Mouse (Mus musculus) lung, embryonic 15.5 days (tissue): ENCODE results near the gene Lhb. TPM values are rescaled to one million over a fixed set of nuclear protein-coding genes. Genes with fewer than 3 reads are reported as not detected.

Experiments used
- ATAC-seq: fragments of 200-750 bp; cut with Nextera tagmentation; 2 replicates; pipeline ENCODE4 v1.8.0; 2017; ENCODE audit warnings: moderate number of reproducible peaks, borderline replicate concordance; ENCODE audit not compliant: low FRiP score, low TSS enrichment; ENCODE audit errors: extremely low read depth
- H3K27ac ChIP-seq: fragments of 300-500 bp; sonication (generic); 2 replicates; pipeline ENCODE4 v1.5.1; 2015; ENCODE audit warnings: moderate library complexity, mild to moderate bottlenecking, inconsistent platforms
- H3K27me3 ChIP-seq: fragments of 300-500 bp; sonication (generic); 2 replicates; pipeline ENCODE4 v1.6.1; 2015; ENCODE audit warnings: inconsistent platforms
- H3K36me3 ChIP-seq: fragments of 300-500 bp; sonication (generic); 2 replicates; pipeline ENCODE4 v1.6.1; 2015; ENCODE audit warnings: inconsistent platforms
- H3K4me1 ChIP-seq: fragments of 300-500 bp; sonication (generic); 2 replicates; pipeline ENCODE4 v1.6.1; 2015; ENCODE audit warnings: inconsistent platforms
- H3K4me2 ChIP-seq: fragments of 300-500 bp; sonication (generic); 2 replicates; pipeline ENCODE4 v1.6.1; 2015; ENCODE audit warnings: inconsistent platforms, mild to moderate bottlenecking, moderate library complexity
- H3K4me3 ChIP-seq: fragments of 300-500 bp; sonication (generic); 2 replicates; pipeline ENCODE4 v1.5.1; 2015; ENCODE audit warnings: mild to moderate bottlenecking, inconsistent platforms
- H3K9ac ChIP-seq: fragments of 300-500 bp; sonication (generic); 2 replicates; pipeline ENCODE4 v1.6.1; 2015; ENCODE audit warnings: inconsistent platforms
- H3K9me3 ChIP-seq: fragments of 300-500 bp; sonication (generic); 2 replicates; pipeline ENCODE4 v1.6.1; 2016; ENCODE audit warnings: inconsistent platforms
- WGBS: fragments of 180-500 bp; shearing (Covaris S2); methylation state at CpG from one replicate; pipeline ENCODE4 v1.1.7; 2015; 5-methylcytosine and 5-hydroxymethylcytosine counted together
- polyA plus RNA-seq: library from polyadenylated mRNA; unstranded; fragments of >200 nt; fragmentation: Nextera tagmentation; extraction: Ambion mirVana; gene quantifications from 2 replicates; pipeline ENCODE4 v1.2.1, GENCODE M21; 2015

Lhb gene
- polyA plus RNA-seq, 1 experiment from 2014 or later: 0.70 TPM

GRCm38 (mm10) chr7:45443526-45444420 is 23.2 kb downstream of the Lhb start:
- ATAC-seq: no peak
- Histone ChIP-seq H3K27ac (no peak overlapping the region), H3K4me2 (no peak overlapping the region), H3K9me3 (no peaks in the 10 kb centered on the region), H3K27me3 (no peaks in the 10 kb centered on the region), H3K9ac (no peak overlapping the region), H3K36me3 (peaks cover 64% of the 10 kb centered on the region), H3K4me1 (no peaks in the 10 kb centered on the region), H3K4me3 (no peak overlapping the region)
- 64% methylated on average over 22 of the region's 22 CpGs for WGBS

DNA sequence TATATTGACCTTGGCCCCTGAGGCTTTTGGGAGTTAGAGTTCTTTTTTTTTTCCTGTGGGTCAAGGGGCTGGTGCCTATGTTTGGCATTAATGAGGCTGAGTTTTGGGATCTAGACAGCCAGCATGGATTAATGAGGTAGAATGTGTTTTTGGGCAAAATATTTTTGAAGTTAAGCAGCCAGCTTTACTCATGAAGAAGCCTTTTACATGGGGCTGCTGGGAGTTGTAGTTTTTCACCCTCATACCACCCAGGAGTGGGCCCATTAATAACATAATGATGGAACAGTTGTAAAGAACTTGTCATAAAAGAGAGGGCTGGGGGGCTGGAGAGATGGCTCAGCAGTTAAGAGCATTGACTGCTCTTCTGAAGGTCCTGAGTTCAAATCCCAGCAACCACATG is 26.0 kb downstream of the Lhb start:
- no peak overlapping the region for H3K27ac ChIP-seq
- no peak for ATAC-seq
- no peaks in the 10 kb centered on the region for H3K4me1 ChIP-seq
- no peak overlapping the region for H3K9ac ChIP-seq
- H3K9me3 ChIP-seq: no peaks in the 10 kb centered on the region
- H3K4me2 ChIP-seq: no peak overlapping the region
- H3K4me3 ChIP-seq: no peak overlapping the region
- peaks cover 51% of the 10 kb centered on the region for H3K36me3 ChIP-seq
- H3K27me3 ChIP-seq: no peaks in the 10 kb centered on the region

DNA sequence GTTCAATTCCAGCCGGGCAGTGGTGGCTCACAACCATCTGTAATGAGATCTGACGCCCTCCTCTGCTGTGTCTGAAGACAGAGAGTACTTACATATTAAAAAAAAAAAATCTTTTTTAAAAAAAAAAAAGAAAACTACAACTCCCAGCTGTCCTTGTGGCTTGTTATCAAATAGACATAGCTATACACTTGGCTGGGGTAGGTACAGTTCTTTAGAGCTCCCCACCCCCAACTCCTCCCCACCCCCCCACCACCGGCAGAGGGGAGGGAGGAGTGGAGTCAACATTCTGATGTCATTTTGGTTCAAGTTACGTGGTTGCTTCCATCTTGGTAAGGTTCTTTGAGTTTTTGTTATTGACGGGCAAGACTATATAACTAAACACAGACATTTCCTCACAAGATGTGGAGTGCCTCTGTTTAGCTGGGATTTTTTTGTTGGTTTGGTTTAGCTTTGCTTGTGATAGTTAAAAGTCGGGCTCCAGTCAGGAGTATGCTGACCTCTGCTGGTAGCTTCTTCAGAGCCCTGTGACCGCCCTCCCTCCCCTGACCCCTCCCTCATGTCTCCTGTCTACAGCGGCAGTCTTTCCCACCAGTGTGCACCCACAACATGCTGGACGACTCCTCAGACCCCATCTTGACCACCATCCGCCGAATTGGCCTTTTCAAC is 26.8 kb downstream of the Lhb start:
- H3K27ac ChIP-seq: no peak overlapping the region
- no peak overlapping the region for H3K9ac ChIP-seq
- peak; percentile 34 for ATAC-seq
- H3K4me3 ChIP-seq: no peak overlapping the region
- H3K4me2 ChIP-seq: no peak overlapping the region
- H3K4me1 ChIP-seq: no peaks in the 10 kb centered on the region
- WGBS: 36% methylated on average over 11 of the region's 11 CpGs
- no peaks in the 10 kb centered on the region for H3K9me3 ChIP-seq
- H3K27me3 ChIP-seq: no peaks in the 10 kb centered on the region
- peaks cover 53% of the 10 kb centered on the region for H3K36me3 ChIP-seq

DNA sequence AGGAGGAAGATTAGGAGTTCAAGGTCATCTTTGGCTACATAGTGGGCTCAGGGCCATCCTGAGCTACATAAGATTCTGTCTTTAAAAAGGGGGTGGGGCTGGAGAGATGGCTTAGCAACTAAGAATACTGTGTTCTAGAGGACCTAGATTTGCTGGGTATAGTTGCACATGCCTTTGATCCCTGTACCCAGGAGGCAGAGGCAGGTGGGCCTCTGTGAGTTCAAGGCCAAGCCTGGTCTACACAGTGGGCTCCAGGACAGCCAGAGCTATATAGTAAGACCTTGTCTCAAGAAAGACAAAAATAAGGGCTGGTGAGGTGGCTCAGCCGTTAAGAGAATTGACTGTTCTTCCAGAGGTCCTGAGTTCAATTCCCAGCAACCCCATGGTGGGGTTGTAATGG is 29.4 kb downstream of the Lhb start:
- H3K9me3 ChIP-seq: no peaks in the 10 kb centered on the region
- WGBS: 81% methylated on average over 1 of the region's 1 CpGs
- H3K9ac ChIP-seq: no peak overlapping the region
- no peaks in the 10 kb centered on the region for H3K4me1 ChIP-seq
- H3K27ac ChIP-seq: no peak overlapping the region
- no peaks in the 10 kb centered on the region for H3K27me3 ChIP-seq
- H3K4me3 ChIP-seq: no peak overlapping the region
- no peak for ATAC-seq
- no peak overlapping the region for H3K4me2 ChIP-seq
- H3K36me3 ChIP-seq: peaks cover 56% of the 10 kb centered on the region

DNA sequence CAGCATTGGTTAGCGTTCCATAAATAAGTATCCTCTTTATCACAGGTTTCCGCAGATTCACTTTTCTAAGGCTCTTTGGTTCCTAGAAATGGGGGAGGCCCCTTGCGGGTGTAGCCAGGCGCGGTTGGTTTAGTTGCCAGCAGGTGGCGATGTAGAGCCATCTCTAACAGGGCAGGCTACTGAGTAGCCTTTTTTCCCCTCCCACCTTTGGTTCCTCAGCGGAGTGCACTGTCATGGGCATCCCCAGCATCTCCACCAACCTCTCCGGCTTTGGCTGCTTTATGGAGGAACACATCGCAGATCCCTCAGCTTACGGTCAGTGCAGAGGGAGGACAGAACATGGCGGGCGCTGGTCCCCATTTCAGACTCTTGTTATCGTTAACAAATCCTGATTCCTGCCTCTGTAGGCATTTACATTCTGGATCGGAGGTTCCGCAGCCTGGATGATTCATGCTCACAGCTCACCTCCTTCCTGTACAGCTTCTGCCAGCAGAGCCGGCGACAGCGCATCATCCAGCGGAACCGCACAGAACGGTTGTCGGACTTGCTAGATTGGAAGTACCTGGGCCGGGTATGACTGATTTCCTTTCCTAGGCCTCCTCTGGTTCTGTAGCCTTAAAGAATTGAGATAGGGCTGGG is 30.8 kb downstream of the Lhb start:
- Histone ChIP-seq H3K4me1 (no peaks in the 10 kb centered on the region), H3K4me2 (no peak overlapping the region), H3K9me3 (no peaks in the 10 kb centered on the region), H3K36me3 (peaks cover 57% of the 10 kb centered on the region), H3K9ac (no peak overlapping the region), H3K4me3 (no peak overlapping the region), H3K27me3 (no peaks in the 10 kb centered on the region), H3K27ac (no peak overlapping the region)
- ATAC-seq: peak; percentile 58; the same call in 1 of the 2 replicates
- WGBS: 54% methylated on average over 23 of the region's 23 CpGs

GRCm38 (mm10) chr7:45454971-45455370 is 34.4 kb downstream of the Lhb start:
- Histone ChIP-seq H3K4me1 (peaks cover 17% of the 10 kb centered on the region), H3K36me3 (peaks cover 56% of the 10 kb centered on the region)
- 87% methylated on average over 15 of the region's 15 CpGs for WGBS

DNA sequence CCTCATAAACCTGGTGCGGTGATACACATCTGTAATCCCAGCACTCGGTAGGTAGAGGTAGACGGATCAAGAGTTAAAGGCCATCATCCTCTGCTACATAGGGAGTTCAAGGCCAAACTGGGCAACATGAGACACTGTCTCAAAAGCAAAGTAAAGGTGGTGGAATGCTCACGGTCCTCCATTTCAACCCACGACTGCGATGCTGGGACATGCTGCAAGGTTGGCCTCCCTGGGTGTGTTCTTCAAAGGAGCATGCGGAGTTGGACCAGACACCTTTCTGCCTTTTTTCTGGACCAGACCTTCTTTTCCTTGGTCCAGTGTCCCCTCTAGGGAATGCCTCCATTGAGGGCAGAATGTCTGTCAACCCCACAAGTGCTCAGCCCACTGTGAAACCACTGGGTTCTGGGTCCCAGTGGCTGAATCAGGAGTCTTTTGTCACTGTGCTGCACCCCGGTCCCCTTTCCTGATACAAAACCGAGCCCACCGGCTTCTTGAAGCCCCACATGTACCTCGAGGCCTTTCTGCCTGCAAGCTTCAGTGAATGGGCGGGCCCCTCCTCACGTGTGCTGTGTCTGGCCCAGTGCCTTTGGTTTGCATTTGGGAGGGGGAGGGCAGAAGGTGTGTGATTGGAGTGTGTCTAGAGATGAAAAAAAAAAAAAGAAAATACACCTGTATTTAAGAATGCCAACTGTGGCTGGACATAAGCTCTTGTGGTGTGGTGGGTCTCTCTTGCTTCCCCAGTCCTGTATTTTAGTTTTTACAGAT is 35.5 kb downstream of the Lhb start:
- WGBS: 69% methylated on average over 13 of the region's 13 CpGs
- no peak overlapping the region for H3K4me2 ChIP-seq

More at GRCm38 (mm10) chr7:45454971-45455370, 34.4 kb downstream of the Lhb start:
- H3K9me3 ChIP-seq: no peaks in the 10 kb centered on the region
- no peak for ATAC-seq
- H3K27ac ChIP-seq: no peak overlapping the region
- no peaks in the 10 kb centered on the region for H3K27me3 ChIP-seq
- no peak overlapping the region for H3K4me3 ChIP-seq
- H3K9ac ChIP-seq: no peak overlapping the region
- no peak overlapping the region for H3K4me2 ChIP-seq

DNA sequence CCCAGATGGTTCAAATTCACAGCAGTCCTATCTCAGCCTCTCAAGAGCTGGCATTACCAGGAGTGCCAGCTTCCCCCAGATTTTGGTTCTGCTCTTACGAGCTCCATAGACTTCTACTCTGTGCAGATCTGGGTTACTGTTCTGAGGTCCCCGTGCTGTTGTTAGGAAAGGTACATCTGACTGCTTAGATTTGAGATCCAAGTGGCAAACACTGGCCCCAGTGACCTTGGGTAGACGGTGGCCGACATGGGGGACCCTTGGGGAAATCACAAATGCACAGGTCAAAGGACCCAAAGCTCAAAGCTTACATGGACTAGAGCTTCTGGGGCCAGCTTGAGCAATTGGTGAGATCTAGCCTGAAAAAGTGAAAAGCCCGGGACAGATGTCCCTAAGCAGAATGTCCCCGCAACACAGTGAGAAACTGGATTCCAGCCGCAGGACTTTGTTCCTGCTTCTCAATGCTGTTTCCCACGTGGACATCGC is 36.1 kb downstream of the Lhb start:
- whole genome bisulfite sequencing: 39% methylated on average over 9 of the region's 9 CpGs
- Histone ChIP-seq H3K4me2 (peak overlapping the region; percentile 72), H3K4me3 (no peak overlapping the region; the same call in 1 of the 2 replicates), H3K9ac (no peak overlapping the region), H3K4me1 (peaks cover 34% of the 10 kb centered on the region), H3K36me3 (peaks cover 55% of the 10 kb centered on the region), H3K9me3 (no peaks in the 10 kb centered on the region), H3K27ac (0 out of 2 replicates have a peak overlapping the region, but pooled peaks have one; percentile 47), H3K27me3 (no peaks in the 10 kb centered on the region)
- no peak for ATAC-seq

More for the DNA sequence above, 35.5 kb downstream of the Lhb start:
- H3K36me3 ChIP-seq: peaks cover 54% of the 10 kb centered on the region
- H3K4me1 ChIP-seq: peaks cover 29% of the 10 kb centered on the region
- no peaks in the 10 kb centered on the region for H3K9me3 ChIP-seq
- no peak overlapping the region for H3K4me3 ChIP-seq
- H3K27me3 ChIP-seq: no peaks in the 10 kb centered on the region
- ATAC-seq: no peak
- no peak overlapping the region for H3K27ac ChIP-seq
- no peak overlapping the region for H3K9ac ChIP-seq

DNA sequence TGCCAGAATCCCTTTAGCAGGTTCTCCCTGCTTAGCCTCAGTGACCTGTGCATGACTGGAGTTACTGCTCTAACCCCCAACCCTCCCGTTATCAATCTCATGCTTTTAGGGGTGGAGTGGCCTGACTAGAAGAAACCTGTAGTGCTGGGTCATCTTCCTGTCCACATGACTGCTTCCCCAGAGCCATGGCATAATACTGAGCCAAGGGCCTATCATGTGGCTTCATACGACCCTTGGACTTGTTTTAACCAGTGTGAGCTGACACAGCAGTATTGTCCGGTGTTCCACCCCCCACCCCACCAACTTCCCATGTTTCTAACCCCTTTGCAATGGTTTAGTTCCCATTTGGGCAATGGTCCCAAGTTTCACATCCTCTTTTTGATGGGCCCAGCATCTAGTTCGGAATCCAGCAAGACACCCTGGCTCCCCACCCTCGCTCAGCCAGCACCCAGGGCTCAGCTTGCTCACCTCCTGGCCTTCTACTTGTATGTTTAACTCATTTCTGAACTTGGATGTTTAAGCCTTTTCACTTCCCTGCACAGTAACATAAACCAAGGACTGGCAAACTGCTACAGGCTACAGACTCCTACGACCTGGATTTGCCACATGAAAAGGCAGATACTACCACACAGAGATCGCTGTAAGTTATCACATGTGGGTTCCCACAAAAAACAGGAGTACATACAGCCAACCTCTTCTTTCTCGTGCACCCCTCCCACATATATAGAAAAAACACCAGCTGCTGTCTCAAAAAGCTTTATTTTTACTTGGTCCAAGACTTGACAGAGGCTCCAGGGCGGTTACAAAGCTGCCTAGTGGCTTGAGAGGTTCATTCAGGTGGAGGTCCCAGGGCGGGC is 36.8 kb downstream of the Lhb start:
- H3K27me3 ChIP-seq: no peaks in the 10 kb centered on the region
- ATAC-seq: no peak
- H3K4me3 ChIP-seq: peak overlapping the region; percentile 76
- peaks cover 36% of the 10 kb centered on the region for H3K4me1 ChIP-seq
- peak overlapping the region; percentile 72 for H3K4me2 ChIP-seq
- WGBS: 47% methylated on average over 10 of the region's 10 CpGs
- peak overlapping the region; percentile 47; the same call in 1 of the 2 replicates for H3K27ac ChIP-seq
- peaks cover 55% of the 10 kb centered on the region for H3K36me3 ChIP-seq
- H3K9me3 ChIP-seq: no peaks in the 10 kb centered on the region
- peak overlapping the region; percentile 85 for H3K9ac ChIP-seq

- H3K4me2 ChIP-seq: peak overlapping the region; percentile 72
- peaks cover 58% of the 10 kb centered on the region for H3K36me3 ChIP-seq
- peak overlapping the region; percentile 76 for H3K4me3 ChIP-seq
- peak overlapping the region; percentile 85 for H3K9ac ChIP-seq
- peak; percentile 64 for ATAC-seq
- H3K4me1 ChIP-seq: peaks cover 36% of the 10 kb centered on the region
- H3K27ac ChIP-seq: peak overlapping the region; percentile 83
- under 1% methylated on average over 43 of the region's 43 CpGs for WGBS
- no peaks in the 10 kb centered on the region for H3K27me3 ChIP-seq
- no peaks in the 10 kb centered on the region for H3K9me3 ChIP-seq
Observed at GRCm38 (mm10) chr7:45458748-45459563, 38.3 kb downstream of the Lhb start.
